Mouse (Mus musculus): ENCODE data around the gene Ocm. TPM values are rescaled to one million over a fixed set of nuclear protein-coding genes. Genes with fewer than 3 reads are reported as not detected.

Ocm gene
- total and polyA plus RNA-seq, 3 experiments, result not detected

DNA sequence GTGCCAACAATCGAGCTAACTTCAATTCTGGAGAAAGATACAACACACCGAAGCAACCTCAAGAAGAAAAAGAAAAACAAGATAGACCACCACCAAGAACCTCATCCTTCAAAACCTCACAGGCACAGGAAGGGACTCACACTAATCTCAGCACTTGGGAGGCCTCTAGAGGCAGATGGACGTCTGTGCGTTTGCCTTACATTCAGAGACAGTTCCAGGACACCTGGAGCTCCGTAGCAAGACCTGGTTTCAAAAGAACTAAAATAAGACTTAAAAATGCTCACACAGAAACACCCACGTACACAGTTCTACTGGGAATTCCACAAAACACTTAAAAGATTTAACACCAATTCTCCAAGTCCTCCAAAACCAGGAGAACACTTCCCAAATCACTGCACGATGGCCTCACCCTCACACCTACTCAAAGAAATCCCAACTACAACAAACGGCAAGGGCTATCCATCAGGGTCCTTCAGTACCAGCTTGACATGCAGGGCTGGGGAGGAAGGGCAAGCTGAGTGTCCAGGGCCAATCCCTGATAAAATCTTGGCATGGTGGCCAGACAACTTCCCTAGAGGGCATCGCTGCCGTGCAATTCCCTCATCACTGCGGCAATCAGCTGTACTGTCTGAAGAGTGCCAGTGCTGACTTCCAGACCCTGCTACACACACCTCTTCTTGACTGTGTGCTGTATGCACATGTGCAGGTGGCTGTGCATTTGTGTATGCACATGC lies 31.7 kb downstream of the Ocm start:
- Histone ChIP-seq H3K4me3 (replicated peaks in 1 of 3; ENCODE audit: low read depth in 2 of 3, low read length in 2 of 3, poor library complexity in 1 of 3) (no peak overlapping the region), H3K36me3 (replicated peaks in 1 of 2; ENCODE audit: control insufficient read depth in 1 of 2, insufficient read depth in 1 of 2, low read length in 1 of 2) (peaks cover 79 to 96% of the 10 kb centered on the region in 2 experiments), H3K9me3 (replicated peaks; ENCODE audit: low read length) (peaks cover 2% of the 10 kb centered on the region), H3K9ac (ENCODE audit: insufficient read depth, low read depth) (no peak overlapping the region), H3K4me1 (ENCODE audit: control insufficient read depth in 1 of 2, insufficient read depth in 2 of 2) (no peaks in the 10 kb centered on the region), H3K79me2 (replicated peaks; ENCODE audit: control insufficient read depth, extremely low read depth, insufficient read depth, poor library complexity, severe bottlenecking) (no peaks in the 10 kb centered on the region), H3K27me3 (replicated peaks) (no peaks in the 10 kb centered on the region), H3K4me2 (ENCODE audit: insufficient read depth, low read depth, poor library complexity, severe bottlenecking) (no peak overlapping the region), H3K27ac (ENCODE audit: insufficient read depth, low read depth) (no peak overlapping the region)
- TF ChIP-seq MEF2A (IDR thresholded peaks at IDR 0.05; ENCODE audit: borderline replicate concordance, low read depth, low read length), result no peak
- TF ChIP-seq POLR2AphosphoS2 (IDR thresholded peaks at IDR 0.05; ENCODE audit: low read depth, low read length), result no peak
- no peak for TF ChIP-seq USF1 (IDR thresholded peaks at IDR 0.05; ENCODE audit: low read depth, low read length)
- TF ChIP-seq RAD21 (IDR thresholded peaks at IDR 0.05; ENCODE audit: low read depth, low read length), result peak; percentile 2
- TF ChIP-seq CTCF (conservative IDR thresholded peaks at IDR 0.05 in 1 of 2, IDR thresholded peaks at IDR 0.05 in 1 of 2; ENCODE audit: low read depth in 2 of 2, low read length in 2 of 2), result peak in 1 of 2 experiments; percentile 30; a peak in 1 of 4 replicates
- no peak for TF ChIP-seq NRF1 (IDR thresholded peaks at IDR 0.05; ENCODE audit: low read depth, low read length)
- no peak for TF ChIP-seq GABPA (IDR thresholded peaks at IDR 0.05; ENCODE audit: insufficient replicate concordance, low read depth, low read length)
- in situ Hi-C loops (cut with MboI; ENCODE audit: low pct_ligation_motif_present, low pct_unique_long_range_greater_than_20kb, low sequenced_read_pairs) (no loop called here), dilution Hi-C loops (cut with MboI; ENCODE audit: extremely low pct_ligation_motif_present, extremely low pct_unique_long_range_greater_than_20kb, low sequenced_read_pairs) (no loop called here)
- no peak for DNase-seq (ENCODE audit: extremely low read depth)

DNA sequence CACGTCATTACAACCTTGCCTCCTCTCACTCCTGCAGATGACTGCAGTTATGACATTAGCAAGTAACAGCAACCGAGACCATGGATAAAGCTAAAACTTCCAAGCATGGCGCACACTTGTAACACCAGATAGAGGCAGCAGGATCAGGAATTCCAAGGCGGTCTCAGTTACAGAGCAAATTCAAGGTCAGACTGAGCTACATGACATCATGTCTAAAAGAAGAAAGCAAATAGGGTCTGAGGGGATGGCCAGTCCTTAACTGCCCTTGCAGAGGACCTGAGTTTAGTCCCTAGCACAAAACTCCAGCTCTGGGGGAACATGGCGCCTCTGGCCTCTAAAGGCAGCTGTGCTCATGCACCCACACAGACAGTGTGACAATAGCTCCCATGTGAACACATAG lies 32.6 kb downstream of the Ocm start:
- no peaks in the 10 kb centered on the region for H3K79me2 ChIP-seq (replicated peaks; ENCODE audit: control insufficient read depth, extremely low read depth, insufficient read depth, poor library complexity, severe bottlenecking)
- in situ Hi-C loops (cut with MboI; ENCODE audit: low pct_ligation_motif_present, low pct_unique_long_range_greater_than_20kb, low sequenced_read_pairs) (no loop called here), dilution Hi-C loops (cut with MboI; ENCODE audit: extremely low pct_ligation_motif_present, extremely low pct_unique_long_range_greater_than_20kb, low sequenced_read_pairs) (no loop called here)
- DNase-seq (ENCODE audit: extremely low read depth), result no peak
- H3K27me3 ChIP-seq (replicated peaks), result no peaks in the 10 kb centered on the region
- H3K4me1 ChIP-seq (ENCODE audit: control insufficient read depth in 1 of 2, insufficient read depth in 2 of 2), result no peaks in the 10 kb centered on the region
- H3K4me3 ChIP-seq (replicated peaks in 1 of 3; ENCODE audit: low read depth in 2 of 3, low read length in 2 of 3, poor library complexity in 1 of 3), result no peak overlapping the region
- no peak overlapping the region for H3K4me2 ChIP-seq (ENCODE audit: insufficient read depth, low read depth, poor library complexity, severe bottlenecking)
- TF ChIP-seq MAFK (IDR thresholded peaks at IDR 0.05; ENCODE audit: insufficient replicate concordance, low read length) (no peak), CHD2 (IDR thresholded peaks at IDR 0.05; ENCODE audit: low read length) (no peak), POLR2A (IDR thresholded peaks at IDR 0.05; ENCODE audit: low read depth, low read length) (no peak), EP300 (IDR thresholded peaks at IDR 0.05; ENCODE audit: low read length) (no peak), NELFE (IDR thresholded peaks at IDR 0.05; ENCODE audit: low read depth, low read length) (no peak), ZMIZ1 (IDR thresholded peaks at IDR 0.05; ENCODE audit: low read depth, low read length) (no peak), MXI1 (IDR thresholded peaks at IDR 0.05; ENCODE audit: low read depth, low read length) (no peak), ELF1 (IDR thresholded peaks at IDR 0.05; ENCODE audit: low read depth, low read length) (no peak), BHLHE40 (IDR thresholded peaks at IDR 0.05; ENCODE audit: low read depth, low read length) (no peak), PAX5 (IDR thresholded peaks at IDR 0.05; ENCODE audit: low read length) (no peak), CTCF (conservative IDR thresholded peaks at IDR 0.05 in 1 of 2, IDR thresholded peaks at IDR 0.05 in 1 of 2; ENCODE audit: low read depth in 2 of 2, low read length in 2 of 2) (no peak), RAD21 (IDR thresholded peaks at IDR 0.05; ENCODE audit: low read depth, low read length) (no peak), TBP (conservative IDR thresholded peaks at IDR 0.05; ENCODE audit: low read depth, low read length) (no peak), MYC (IDR thresholded peaks at IDR 0.05; ENCODE audit: low read depth, low read length) (no peak)
- H3K27ac ChIP-seq (ENCODE audit: insufficient read depth, low read depth), result no peak overlapping the region
- H3K36me3 ChIP-seq (replicated peaks in 1 of 2; ENCODE audit: control insufficient read depth in 1 of 2, insufficient read depth in 1 of 2, low read length in 1 of 2), result peaks cover 79 to 96% of the 10 kb centered on the region in 2 experiments
- H3K9me3 ChIP-seq (replicated peaks; ENCODE audit: low read length), result no peaks in the 10 kb centered on the region
- no peak overlapping the region for H3K9ac ChIP-seq (ENCODE audit: insufficient read depth, low read depth)

Data from CH12.LX (cell line).